Mouse (Mus musculus) heart, postnatal 0 days (tissue): ENCODE data around the gene Usp49.

Experiments
- CTCF ChIP-seq: IDR thresholded peaks from 2 replicates; pipeline ENCODE4 v1.5.1; 2016; ENCODE audit warnings: antibody characterized with exemption, control low read depth, low read depth
- EP300 ChIP-seq: IDR thresholded peaks from 2 replicates; pipeline ENCODE4 v1.6.1; 2016; ENCODE audit warnings: antibody characterized with exemption, low read depth

- TF ChIP-seq CTCF (no peak), EP300 (no peak)
Observed at GRCm38 (mm10) chr17:47671988-47672310, 41.5 kb downstream of the Usp49 start.
